Mouse (Mus musculus) ZHBTc4 (cell line): ENCODE measurements at regions not wholly inside any gene's neighbourhood (a gene's known extent, or its start where the extent isn't known, plus 50 kb on each side); places are given as distances from the start of the nearest gene placed in this dataset.
"Not testable (repeated sequence)": the region's sequence is repeated elsewhere in the genome, so short reads cannot be mapped to it uniquely, and the experiment has no call there.

ENCODE experiments used
- DNase-seq: peaks from one replicate; pipeline ENCODE4 v3.0.0-alpha.2; 2011; ENCODE audit warnings: low read depth, low spot score

DNA sequence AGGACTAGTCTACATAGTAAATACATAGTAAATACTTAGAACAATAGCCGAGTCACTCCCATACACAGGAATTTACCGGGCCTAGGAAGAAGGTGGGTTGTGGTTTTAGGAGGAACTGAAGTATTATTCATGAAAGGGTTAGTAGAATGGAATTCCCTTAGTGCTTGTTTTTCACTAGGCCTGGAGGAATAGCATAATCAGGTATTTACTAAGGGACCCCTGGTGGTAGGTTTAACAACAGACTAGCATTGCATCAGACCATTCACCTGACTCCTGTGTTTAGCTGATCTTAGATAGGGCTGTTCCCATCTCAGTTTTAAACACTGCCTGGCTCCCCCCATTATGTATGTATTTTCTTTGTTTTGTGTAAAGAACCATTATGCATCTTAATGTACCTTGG is 339.0 kb downstream of the Dync2h1 start:
- peak; percentile 62 for DNase-seq

GRCm38 (mm10) chr9:6834936-6835335 is 349.3 kb downstream of the Dync2h1 start:
- DNase-seq, result peak; percentile 85

DNA sequence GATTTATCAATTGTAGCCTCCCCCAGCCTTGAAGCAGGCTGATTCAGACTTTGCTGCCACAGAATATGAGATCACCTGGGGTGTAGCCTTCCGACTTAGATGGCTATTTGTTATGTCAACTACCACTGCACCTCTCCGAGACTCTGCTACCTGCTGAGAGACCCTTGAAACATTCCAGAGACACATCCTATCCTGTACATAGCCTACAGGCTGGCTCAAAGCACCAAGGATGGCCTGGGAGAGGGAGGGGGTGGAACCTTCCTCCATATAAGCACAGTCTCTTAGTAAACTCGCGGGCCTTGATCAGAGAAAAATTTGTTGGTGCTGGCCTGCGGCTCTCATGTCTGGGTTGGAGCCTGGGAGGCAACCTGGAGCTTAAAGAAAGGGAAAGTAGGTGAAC is 349.8 kb downstream of the Dync2h1 start:
- peak; percentile 71 for DNase-seq

GRCm38 (mm10) chr9:6832862-6833261 is 351.4 kb downstream of the Dync2h1 start:
- DNase-seq, result peak; percentile 87

DNA sequence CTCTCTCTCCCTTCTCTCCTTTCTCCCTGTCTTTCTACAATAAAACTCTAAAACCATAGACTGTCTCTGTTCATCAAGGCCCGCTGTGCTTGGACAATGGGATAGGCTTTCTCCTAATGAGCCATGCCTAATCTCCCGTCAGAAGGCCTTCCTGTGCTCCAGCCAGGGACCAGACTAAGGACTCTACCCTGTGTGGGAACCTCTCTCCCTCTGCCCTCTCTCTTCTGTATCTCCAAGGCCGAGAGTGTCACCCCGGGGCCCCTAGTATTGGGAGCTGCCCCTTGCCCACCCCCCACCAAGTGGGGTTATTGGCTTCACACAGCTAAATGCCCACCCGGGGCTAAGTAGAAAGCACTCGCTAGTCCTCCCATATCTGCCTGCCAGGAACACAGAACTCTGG is 352.6 kb downstream of the Dync2h1 start:
- not testable (repeated sequence) for DNase-seq

- DNase-seq, result no peak
Observed at GRCm38 (mm10) chr9:6826581-6826980, 357.7 kb downstream of the Dync2h1 start.

GRCm38 (mm10) chr9:6825609-6826008 is 358.6 kb downstream of the Dync2h1 start:
- DNase-seq, result no peak

DNA sequence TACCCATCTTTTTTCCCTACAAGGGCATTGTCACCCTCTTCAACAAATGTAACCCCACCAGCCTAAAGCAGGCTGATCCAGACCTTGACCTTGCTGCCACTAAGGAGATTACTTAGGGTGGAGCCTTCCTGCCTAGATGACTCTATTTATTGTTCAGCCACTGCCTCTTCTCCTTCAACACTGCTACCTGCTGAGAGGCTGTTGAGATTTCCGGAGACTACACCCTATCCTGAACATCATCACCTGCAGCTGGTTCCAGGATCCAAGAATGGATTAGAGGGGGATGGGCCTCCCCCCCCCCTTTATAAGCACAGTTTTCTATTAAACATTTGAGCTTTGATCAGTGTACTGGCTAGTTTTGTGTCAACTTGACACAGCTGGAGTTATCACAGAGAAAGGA is 360.3 kb downstream of the Dync2h1 start:
- DNase-seq, result peak; percentile 88

GRCm38 (mm10) chr9:6823536-6823935 is 360.7 kb downstream of the Dync2h1 start:
- DNase-seq, result no peak

GRCm38 (mm10) chr9:6776671-6777070 is 407.6 kb downstream of the Dync2h1 start:
- DNase-seq, result peak; percentile 35

DNA sequence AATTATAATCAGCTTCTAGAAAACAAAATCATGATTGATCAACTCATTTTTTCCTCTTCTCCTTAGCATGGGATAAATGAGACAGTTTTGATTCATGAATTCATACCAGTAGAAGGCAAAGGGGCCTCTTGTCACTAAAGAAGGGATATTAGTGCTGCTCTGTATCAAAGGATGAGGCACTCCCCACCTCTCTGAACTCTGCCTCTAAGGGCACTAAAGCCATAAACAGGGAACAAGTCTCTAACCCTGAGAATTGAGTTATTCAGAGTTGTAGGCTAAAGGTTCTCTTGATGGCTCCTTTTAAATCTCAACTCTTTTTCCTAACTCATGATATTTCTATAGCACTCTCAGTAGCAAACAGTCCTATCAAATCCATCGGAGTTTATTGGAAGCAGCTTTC is 442.8 kb downstream of the Dync2h1 start:
- DNase-seq, result no peak

GRCm38 (mm10) chr9:6736411-6736810 is 447.8 kb downstream of the Dync2h1 start:
- peak; percentile 78 for DNase-seq

DNA sequence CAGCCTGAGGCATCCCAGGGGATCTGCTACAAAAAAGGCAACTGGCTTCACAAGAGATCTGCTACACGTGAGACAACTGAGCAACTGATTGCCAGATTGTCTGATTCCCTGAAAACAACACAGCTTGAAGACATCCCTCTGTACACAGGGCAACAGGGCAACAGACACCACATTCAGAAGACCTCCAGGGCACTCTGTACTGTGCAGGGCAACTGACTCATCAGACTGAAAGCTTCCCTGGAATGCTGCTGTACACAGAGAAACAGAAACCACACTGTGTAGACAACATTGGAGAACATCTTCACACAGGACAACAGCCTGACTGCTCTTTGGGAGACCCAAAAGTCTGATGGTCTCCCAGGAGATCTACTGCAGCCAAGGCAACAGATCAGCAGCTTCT is 456.8 kb upstream of the Ddi1 start:
- DNase-seq, result no peak

DNA sequence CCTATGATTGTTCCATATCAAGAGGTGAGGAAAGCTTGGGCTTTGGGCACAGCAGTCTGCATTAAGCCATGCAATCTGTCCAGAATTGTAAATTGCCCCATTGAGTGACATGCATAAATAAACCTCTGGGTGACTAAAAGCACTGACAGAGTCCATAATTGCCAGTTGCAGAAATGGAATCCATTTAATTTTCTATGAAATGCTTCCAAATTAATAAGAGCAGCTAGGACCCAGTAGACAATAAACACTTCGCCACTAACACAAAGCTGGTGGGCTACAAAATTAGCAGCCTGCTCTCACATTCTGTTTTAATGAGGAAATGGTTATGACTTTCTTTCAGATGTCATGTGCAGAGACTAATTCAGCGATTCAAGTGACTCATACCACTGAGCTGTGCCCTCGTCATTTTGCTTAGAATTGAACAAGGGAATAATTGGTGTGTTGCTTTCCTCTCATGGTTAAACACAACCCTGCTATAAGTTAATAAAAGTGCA is 407.6 kb upstream of the Ddi1 start:
- no peak for DNase-seq

- peak; percentile 63 for DNase-seq
Observed at GRCm38 (mm10) chr9:6668001-6668969, 398.6 kb upstream of the Ddi1 start.

- DNase-seq, result no peak
Observed at GRCm38 (mm10) chr9:6665679-6666078, 396.0 kb upstream of the Ddi1 start.

DNA sequence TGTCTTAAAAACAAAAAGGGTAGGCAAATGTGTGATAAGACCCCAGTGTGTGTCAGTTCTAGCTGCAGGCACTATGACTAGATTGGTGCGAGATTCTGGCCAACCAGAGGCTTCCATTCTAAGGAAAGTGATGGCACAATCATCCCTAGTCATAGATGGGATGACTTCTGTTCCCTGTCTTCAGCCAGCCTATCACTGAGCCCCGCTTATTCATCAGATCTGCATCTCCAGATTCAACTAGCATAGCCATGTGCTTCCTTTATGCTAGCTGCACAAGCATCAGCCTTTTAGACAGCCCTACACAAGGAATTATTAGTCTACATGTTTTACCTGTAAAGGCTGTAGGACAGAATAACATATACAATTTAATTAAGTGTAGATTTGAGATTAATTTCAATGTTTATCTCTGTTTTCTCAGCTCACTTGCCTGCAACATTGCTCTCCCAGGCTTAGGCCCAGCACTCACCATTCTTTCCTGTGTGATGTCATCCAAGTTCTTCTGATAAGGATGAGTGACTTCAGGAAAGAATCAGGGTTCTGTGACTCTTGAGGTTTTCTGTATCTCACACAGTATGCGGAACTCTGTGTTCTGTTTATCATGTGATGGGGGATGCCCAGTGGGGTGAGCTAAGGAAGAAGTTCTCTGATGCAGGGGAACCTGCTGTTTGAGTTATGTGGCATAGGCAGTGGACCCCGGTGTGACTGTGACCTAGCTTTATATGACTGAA is 382.8 kb upstream of the Ddi1 start:
- DNase-seq, result no peak

- DNase-seq, result no peak
Observed at GRCm38 (mm10) chr9:6651572-6652236, 382.1 kb upstream of the Ddi1 start.

DNA sequence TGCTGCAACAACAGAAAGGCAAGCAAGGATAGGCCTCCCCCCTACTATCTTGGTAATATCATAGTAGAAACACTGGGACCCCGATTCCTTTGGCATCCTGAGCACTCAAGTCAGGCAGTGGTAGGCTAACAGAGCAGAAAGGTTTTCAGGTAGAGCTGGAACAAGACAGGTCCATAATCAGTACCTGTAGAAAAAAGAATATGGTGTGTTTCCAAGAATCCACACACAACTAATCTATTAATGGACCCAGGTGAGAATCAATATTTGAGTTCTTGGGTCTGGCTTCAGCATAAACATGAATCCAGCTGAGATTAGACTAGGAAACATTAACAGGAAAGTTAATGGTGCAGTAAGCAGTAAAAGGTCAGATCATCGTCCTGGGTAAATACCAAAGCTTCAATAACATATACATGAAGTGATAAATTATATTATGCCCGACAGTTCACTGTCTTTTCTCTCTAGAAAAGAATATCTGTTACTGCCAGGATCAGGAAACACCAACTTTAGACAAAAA is 376.2 kb upstream of the Ddi1 start:
- no peak for DNase-seq

DNA sequence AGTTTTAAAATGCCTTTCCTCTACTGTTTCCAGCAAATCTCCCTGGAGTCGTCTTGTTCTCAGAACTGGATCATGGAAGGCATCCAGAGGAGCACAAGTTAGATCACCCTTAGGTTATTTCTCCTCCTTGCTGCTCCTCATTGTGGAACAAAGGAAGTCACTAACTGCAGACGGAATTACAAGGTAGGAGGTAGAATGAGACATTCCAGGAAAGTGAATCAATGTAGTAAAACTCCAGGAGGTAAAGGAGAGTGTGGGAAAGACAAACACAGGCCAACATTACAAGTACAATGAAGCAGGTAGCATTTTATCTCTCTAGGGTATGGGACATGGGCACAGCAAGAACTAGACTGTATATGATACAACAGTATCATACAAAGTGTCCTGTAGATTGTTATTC is 375.7 kb upstream of the Ddi1 start:
- peak; percentile 6 for DNase-seq

- DNase-seq, result no peak
Observed at GRCm38 (mm10) chr9:6617155-6617554, 347.5 kb upstream of the Ddi1 start.

- DNase-seq, result no peak
Observed at GRCm38 (mm10) chr9:6609284-6609627, 339.6 kb upstream of the Ddi1 start.
